ENCODE assay signal across 10 mouse cellular contexts in genomic region chr1:155527787-155528158, GRCm38 (mm10). TPM values are rescaled to one million over a fixed set of nuclear protein-coding genes. Genes with fewer than 3 reads are reported as not detected.
DNase-seq lines count a peak whose midpoint lies in the region; ATAC-seq lines count a peak whose summit lies in the region.
"Had no signal": no experiment of that assay in that cellular context is flagged by ENCODE, and none has a peak within 500 bp of the region (broad histone marks: within the 10 kb centered on the region; RNA-seq: fewer than 3 reads in every experiment).

No protein-coding gene starts in this region.

- no peak for DNase-seq in heart, postnatal 4 days
- peak; percentile 45 for DNase-seq in testis, postnatal 14 days (ENCODE audit: low spot score)
- DNase-seq in testis, postnatal 10 days (ENCODE audit: low spot score) = no peak
- no peak for DNase-seq in thymus, postnatal 36 days
- DNase-seq in layer of hippocampus, postnatal 25 days (ENCODE audit: extremely low spot score in 1 of 2, low spot score in 1 of 2) = no peak

- ATAC-seq in heart, embryonic 13.5 days (ENCODE audit: extremely low read depth, insufficient number of reproducible peaks, low FRiP score, low TSS enrichment) = no peak
- ATAC-seq in forebrain, embryonic 13.5 days = no peak
- ATAC-seq in erythroid progenitor cell, adult 5-6 weeks (replicated peaks; ENCODE audit: low FRiP score, poor library complexity, severe bottlenecking) = no peak

- peaks cover 54% of the 10 kb centered on the region for H3K4me1 ChIP-seq in heart, embryonic 13.5 days
- H3K4me1 ChIP-seq in forebrain, embryonic 13.5 days = peaks cover 50% of the 10 kb centered on the region

- peak overlapping the region; percentile 85 for H3K27ac ChIP-seq in heart, embryonic 13.5 days (replicated peaks)
- H3K27ac ChIP-seq in forebrain, embryonic 13.5 days = peak overlapping the region; percentile 25
- H3K27ac ChIP-seq: layer of hippocampus, adult 2 months; midbrain, embryonic 12.5 days had no signal

- no peak overlapping the region for H3K4me3 ChIP-seq in heart, embryonic 13.5 days
- H3K4me3 ChIP-seq in forebrain, embryonic 13.5 days = no peak overlapping the region
- H3K4me3 ChIP-seq: layer of hippocampus, adult 2 months; midbrain, embryonic 12.5 days had no signal

- no peaks in the 10 kb centered on the region for H3K27me3 ChIP-seq in heart, embryonic 13.5 days (replicated peaks)
- no peaks in the 10 kb centered on the region for H3K27me3 ChIP-seq in forebrain, embryonic 13.5 days

- no peaks in the 10 kb centered on the region for H3K36me3 ChIP-seq in heart, embryonic 13.5 days
- no peaks in the 10 kb centered on the region for H3K36me3 ChIP-seq in forebrain, embryonic 13.5 days (ENCODE audit: poor library complexity, severe bottlenecking)
- H3K36me3 ChIP-seq: midbrain, embryonic 12.5 days had no signal

- peak overlapping the region; percentile 69 for H3K9ac ChIP-seq in heart, embryonic 13.5 days
- H3K9ac ChIP-seq in forebrain, embryonic 13.5 days = no peak overlapping the region
- H3K9ac ChIP-seq: midbrain, embryonic 12.5 days had no signal

- peak overlapping the region; percentile 58 for H3K4me2 ChIP-seq in heart, embryonic 13.5 days
- H3K4me2 ChIP-seq in forebrain, embryonic 13.5 days = peak overlapping the region; percentile 19; the same call in 1 of the 2 replicates
- H3K4me2 ChIP-seq: midbrain, embryonic 12.5 days had no signal

- WGBS in heart, embryonic 13.5 days = 7% methylated on average over 8 of the region's 8 CpGs
- 14% methylated on average over 8 of the region's 8 CpGs for WGBS in forebrain, embryonic 13.5 days

- H3K9me3 ChIP-seq in heart, embryonic 13.5 days = peaks cover 4% of the 10 kb centered on the region; the same call in 1 of the 2 replicates
- no peaks in the 10 kb centered on the region for H3K9me3 ChIP-seq in forebrain, embryonic 13.5 days (replicated peaks)
- H3K9me3 ChIP-seq: midbrain, embryonic 12.5 days had no signal

RNA-seq across cellular contexts. Expression of gene Acbd6, which starts 30.1 kb away (rescaled TPM):
- polyA plus RNA-seq in heart, embryonic 13.5 days (2015; fragmentation: Nextera tagmentation; extraction: Ambion mirVana) = 49.6 and 53.7 TPM in 2 replicates
- total RNA-seq in heart, postnatal 4 days (2021) = 10 to 100 TPM; 66.1 to 67.6 TPM
- 74.2 and 84.3 TPM in 2 replicates for polyA plus RNA-seq in forebrain, embryonic 13.5 days (2015; fragmentation: Nextera tagmentation; extraction: Ambion mirVana)
- 17.7 and 25.2 TPM in 2 replicates for total RNA-seq in erythroid progenitor cell, adult 5-6 weeks (2015; ENCODE audit: low replicate concordance)
- total RNA-seq in erythroid progenitor cell, adult 5-6 weeks (2017; ENCODE audit: low replicate concordance) = 0.30 and 21.3 TPM in 2 replicates
- 10 to 100 TPM; 92.0 to 97.1 TPM for total RNA-seq in layer of hippocampus, postnatal 25 days (2021)
